Mouse (Mus musculus) frontal cortex, adult 2 months (tissue): ENCODE results near the gene Tmem186. TPM values are rescaled to one million over a fixed set of nuclear protein-coding genes. Genes with fewer than 3 reads are reported as not detected.
A peak's percentile ranks its signal among the peaks of the same experiment; 100 is the strongest.

Source experiments
- DNase-seq, 2 experiments: peaks; one replicate each; pipeline ENCODE4 v3.0.0; 2022; ENCODE audit warnings: low spot score in 1 of 2; ENCODE audit errors: extremely low spot score in 1 of 2
- polyA plus RNA-seq: library from polyadenylated mRNA; depleted of rRNA; stranded (reverse); fragments of >200 nt; gene quantifications from 2 replicates; pipeline ENCODE4 v1.2.3, GENCODE M21; 2012

Gene Tmem186
- polyA plus RNA-seq, 1 experiment = 18.2 TPM

DNA sequence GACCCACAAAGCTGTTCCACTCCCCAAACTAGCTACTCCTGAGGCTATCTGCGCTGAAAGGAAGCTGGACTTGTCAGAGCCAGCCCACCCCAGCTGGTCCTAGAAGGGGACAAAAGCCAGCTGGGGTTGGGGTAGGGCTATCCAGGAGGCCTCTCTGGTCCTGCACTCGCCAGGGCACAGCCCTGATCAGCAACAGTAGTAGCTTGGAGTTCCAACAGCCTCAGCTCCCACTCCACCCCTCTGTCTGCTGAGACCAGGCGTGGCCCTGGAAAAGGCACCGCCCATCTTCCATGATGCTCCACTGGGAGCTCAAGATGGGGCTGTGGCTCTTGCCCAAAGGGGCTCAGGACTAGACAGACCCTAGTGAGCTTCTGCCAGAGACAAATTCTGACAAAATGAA is 30.3 kb upstream of the Tmem186 start:
- no peak for DNase-seq

DNA sequence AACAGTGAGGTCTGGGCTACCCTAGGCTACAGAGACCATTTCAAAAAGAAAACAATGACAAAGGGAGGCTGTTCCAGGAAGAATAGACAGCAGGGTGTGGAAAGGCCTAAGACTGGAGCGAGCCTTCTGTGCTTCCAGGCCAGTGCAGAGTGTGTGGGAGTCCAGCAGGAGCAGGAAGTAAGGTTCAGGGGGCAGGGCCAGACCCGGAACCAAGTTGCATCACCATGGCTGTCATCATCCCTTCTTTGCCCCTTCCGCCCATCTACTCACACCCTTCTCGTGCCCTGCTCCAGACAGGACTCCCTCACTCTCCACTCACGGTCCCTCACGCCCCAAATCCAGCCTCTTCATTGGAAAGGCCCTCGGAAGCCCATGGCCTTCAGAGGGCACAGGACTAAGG is 29.7 kb upstream of the Tmem186 start:
- no peak for DNase-seq

DNA sequence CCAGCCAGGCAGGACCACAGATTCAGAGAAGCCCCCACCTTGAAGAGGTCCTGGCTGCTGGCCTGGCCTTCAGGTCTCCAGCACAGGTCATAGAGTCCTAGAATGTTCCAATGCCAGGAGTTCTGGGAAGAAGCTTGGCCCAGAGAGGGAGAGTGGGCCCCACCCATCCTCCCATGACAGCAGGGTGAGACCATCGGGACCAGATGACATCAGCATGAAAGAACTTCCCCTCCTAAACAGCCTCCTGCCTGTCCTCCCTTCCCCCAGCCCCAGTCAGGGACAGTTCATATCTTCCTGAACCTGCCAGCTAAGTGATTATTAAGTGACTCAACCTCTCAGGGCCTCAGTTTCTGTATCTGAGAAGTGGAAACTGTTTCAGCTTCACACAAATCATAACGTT is 28.9 kb upstream of the Tmem186 start:
- DNase-seq = no peak

DNA sequence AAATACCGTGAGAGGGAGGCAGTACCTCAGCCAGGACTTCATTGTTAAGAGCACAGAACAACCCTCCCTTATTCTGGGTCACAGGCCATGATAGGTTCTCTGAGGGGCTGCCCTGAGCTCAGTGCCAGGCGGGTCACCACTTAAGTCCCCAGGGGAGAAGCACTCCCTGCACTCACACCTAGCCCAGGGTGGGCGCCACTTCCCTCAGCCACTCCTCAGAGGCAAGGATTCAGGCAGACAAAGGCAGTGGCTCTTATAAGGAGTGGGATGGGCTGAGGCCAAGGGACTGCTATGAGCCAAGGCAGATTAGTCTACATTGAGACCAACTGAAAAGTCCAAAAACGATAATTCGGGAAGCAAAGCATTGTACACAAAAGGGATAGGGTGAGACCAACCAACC is 27.9 kb upstream of the Tmem186 start:
- no peak for DNase-seq

DNA sequence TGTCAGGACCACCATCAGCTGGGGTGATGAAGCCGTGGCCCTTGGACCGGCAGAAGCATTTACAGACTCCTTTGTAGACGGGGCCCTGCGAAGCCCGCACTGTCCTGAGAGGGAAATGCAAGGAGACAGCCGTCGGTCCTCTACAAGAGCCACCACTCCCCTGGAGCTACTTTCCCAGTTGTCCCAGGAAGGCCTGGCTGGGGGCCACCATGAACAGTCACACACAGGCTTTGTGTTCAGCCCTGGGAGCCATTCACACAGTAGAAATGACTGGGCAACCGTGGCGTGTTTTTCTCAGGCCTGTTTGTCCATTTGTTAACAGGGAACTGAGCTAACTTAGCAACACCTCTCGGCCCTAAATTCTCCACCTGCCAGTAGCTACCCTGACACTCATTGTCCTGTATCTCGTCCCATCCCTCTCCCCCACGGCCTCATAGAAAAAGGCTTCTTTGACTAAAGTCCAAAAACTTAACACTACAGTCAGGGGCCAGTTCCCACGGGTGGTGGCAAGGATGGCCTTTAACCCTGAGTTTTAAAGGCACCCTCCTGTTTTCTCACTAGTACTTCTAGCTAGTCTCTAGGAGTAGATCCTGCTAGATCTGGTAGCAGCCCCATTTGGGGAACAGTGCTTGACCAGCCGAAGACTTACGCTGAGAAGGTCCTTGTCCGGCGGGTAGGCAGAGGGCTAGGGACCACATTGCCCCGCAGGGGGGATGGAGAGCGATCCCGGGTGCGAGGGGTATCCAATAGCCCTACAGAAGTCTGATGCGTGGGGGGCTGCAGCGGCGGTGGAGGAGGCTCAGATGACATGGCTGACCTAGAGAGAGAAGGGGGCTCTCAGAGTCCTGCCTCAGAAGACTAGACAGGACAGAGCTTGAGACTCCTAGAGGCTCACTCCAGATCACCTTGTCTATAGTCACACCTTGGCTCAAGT is 26.4 kb upstream of the Tmem186 start:
- no peak for DNase-seq

DNA sequence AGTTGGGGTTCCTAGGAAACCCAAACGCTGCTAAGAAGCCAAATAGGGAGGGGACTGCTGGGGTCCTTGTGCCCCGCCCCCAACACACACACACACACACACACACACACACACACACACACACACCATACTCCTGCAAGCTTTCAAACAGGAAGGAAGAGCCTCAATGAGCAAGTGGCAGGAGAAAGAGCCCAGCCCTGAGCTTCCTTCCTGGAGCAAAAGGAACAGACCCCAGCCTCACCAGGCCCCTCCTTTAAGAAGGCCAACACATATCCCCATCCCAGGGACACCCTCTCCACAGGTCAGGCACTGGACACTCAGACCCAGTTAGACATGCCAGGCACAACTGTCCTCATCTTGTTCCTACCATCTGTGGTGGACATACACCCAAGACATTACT is 25.5 kb upstream of the Tmem186 start:
- DNase-seq = no peak

DNA sequence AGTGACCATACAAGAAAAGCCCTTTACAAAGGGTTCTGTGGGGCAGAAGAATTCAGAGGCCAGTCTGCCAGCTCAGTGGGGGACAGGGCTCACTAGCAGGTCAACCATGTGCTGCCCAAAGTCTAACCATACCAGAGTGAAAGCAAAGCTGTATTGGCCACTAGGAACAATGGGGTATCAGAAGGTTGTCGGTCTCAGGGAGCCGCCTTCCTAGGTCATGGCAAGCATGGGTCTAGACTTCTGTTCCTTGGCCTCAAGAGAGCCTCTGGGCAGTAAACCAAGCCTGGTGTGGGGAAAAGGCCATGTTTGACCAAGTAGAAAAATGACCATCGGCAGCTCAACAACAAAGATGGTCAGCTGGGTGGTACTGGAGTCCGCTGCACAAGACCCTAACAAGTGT is 21.3 kb upstream of the Tmem186 start:
- no peak for DNase-seq

DNA sequence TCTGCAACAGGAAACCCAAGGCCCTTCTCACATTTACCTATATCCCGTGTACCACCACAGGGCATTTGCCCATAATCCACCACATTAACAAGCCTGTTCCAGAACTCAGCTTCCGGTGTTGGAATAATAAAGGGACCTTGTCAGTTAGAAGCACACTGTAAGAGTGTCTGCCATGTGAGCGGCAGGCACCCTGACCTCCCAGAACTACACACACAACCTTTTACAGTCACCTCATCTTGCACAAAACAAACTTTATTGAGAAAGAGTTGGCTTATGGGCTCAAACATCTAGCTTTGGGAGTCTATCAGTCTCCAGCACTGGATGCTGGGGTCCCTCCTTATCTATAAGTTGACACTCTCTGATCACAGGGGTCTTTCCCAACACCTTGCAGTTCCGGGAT is 20.8 kb upstream of the Tmem186 start:
- no peak for DNase-seq

DNA sequence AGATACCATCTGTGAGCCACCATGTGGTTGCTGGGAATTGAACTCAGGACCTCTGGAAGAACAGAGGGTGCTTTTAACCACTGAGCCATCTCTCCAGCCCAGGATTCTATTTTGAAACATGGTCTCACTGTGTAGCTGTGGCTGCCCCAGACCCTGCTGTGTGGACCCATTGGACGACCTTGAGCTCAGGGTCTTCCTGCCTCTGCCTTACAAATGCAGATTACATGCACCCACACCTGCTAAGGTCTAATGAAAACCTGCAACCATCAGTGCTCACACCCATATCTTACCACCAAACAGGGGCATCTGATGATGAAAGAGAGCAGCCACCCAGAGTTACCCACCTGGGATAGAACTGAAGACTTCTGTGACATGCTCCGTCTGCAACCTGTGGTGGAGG is 18.7 kb upstream of the Tmem186 start:
- no peak for DNase-seq

DNA sequence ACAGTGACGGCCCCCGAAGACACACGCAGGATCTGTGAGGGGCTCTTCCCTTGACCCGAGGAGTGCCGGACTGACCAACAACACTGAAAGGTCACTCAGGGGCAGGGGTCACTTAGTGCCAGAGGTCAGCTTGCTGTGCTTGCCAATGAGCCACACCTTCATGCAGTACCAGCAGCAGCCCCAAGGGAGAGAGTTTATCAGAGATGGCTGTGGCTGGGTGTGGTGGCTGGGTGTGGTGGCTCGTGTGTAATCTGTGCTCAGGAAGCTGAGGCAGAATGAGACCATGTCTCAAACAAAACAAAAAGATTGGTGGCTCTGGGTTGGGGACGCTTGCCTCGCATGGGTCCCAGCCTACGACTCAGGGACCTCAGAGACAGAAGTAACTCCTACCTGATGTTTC is 18.1 kb upstream of the Tmem186 start:
- no peak for DNase-seq

DNA sequence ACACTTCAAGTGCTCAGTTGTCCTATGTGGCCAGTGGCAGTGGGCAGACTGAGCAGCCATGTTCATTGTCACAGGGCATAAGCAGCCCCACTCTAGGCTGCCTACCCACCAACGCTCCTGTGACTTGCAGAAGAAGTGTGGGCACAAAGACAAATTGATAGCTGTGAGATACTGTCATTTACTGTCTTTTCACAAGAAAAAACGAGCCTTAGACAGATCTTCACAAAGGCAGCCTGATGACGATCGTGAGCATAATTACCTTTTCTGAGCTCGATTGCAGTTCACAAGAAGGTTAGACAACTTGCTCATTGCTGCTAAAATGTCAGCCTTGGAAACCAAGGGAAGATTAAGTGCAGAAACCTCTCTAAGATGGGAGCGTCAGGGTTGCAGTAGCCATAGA is 17.6 kb upstream of the Tmem186 start:
- DNase-seq = no peak

DNA sequence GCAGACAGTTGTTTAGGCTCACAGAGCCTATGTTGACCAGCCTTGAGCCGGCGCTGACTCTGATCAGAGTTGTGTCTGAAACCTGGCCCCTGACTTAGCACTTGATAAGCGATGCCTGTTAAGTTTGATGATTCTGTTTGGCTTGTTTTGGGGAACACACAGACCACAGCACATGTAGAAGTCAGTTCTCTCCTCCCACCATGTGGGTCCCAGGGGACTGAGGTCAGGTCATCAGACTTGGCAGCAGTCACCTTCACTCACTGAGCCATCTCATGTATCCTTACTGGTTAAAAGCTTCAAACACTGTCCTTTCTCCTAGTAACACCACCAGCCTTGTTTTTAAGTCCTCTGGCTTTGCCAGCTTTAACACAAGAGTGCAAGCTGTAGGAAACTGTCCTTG is 12.5 kb upstream of the Tmem186 start:
- DNase-seq = no peak

DNA sequence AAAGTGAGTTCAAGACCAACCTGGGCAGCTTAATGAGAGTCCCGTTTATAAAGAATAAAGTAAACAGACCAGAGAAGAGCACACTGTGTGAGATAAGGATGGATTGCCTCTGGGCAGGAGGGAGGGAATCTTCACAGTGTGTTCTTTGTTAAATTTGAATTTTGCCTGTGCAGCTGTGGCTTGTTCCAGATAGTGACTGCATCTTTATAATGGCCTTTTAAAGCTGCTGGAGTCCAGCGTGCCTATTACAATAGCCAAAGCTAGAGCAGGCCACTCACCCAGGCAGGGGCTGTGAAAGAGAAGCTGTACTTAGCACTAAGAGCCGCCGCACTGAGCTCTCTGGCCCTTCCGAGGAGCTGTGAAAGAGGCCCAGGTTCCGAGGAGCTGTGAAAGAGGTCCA is 8.0 kb upstream of the Tmem186 start:
- DNase-seq = no peak

DNA sequence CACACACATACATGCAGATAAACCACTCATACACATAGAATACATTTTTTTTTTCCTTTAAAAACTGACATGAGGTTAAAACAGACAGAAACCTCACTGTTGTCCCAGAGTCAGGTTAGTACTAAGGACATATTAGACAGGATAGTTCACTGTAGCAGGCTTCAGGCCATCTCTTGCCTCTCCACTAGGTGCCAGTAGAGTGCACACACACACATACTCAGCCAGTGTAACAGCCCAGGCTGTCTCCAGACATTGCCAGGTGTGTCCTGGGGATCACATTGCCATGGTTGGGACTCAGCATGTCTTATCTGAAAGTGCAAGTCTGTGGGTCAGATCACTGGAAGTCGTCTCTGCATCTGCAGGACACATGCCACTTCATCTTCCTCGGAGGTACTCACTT is 6.3 kb upstream of the Tmem186 start:
- peak in 1 of 2 experiments; percentile 62 for DNase-seq

DNA sequence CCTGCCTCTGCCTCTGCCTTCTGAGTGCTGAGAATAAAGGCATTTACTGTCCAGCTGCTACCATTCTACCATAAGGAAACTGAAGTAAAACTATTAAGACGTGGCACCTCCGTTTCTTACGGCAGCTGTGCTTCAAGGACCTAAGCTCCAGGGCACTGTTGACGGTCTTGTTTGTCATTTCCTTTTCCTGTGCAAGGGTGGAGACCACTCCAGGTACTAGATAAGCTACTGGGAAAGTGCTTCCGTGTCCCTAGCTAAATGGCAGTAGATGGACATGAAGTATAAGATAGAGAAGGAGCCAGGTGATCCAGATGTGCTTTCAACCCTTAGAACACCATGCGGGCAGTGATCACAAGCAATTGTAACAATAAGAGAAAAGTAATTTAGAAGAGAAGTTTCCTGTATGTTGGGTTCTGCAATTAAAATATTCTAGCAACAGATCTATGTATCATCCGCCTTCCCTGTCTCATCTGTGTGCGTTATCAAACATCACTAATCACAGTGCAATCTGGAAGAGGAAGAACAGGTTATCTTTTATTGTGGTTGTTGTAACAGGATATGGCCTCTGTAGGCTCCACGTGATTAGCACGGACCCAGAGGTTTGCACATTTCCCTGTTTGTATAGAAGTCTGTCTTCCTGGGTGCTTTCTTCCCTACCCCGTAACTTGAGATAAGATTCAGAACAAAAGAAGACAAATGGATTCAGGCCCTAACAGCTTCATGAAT is 2.1 kb upstream of the Tmem186 start:
- no peak for DNase-seq

DNA sequence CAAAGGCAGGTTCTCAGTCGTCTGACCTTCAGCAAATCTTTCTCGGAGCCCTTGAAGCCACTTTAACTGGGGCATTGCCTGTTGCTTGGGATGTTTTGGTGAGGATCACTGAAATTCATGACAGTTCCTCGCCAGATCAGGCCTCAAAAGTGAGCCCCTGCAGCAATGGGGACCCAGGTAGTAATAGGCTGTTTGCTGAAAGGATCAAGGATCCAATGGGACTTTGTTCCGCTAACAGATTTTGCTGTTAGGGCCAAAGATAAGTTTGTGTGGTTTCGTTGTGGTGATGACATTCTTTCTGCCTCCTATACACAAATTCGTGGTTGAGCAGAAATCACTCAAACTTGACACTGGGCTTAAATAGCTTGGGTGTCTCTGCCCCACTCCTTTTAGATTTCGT is 619 bp upstream of the Tmem186 start:
- DNase-seq = no peak

DNA sequence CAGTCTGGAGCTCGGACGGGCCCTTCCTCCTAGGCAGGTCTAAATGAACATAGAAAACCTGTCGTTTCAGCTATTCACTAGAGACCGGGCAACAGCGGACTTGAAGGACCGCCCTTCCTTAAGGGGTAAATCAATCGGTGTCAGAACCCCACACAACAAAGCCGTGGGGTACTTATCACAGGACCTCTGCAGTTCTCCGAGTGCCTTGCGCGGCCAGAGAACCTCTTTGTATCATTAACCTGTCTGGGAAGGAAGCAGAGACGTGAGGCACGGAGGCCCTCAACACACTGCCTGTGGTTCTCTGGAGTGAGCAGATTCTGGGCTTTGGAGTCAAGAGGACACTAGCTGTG is 670 bp downstream of the Tmem186 start:
- DNase-seq = no peak

DNA sequence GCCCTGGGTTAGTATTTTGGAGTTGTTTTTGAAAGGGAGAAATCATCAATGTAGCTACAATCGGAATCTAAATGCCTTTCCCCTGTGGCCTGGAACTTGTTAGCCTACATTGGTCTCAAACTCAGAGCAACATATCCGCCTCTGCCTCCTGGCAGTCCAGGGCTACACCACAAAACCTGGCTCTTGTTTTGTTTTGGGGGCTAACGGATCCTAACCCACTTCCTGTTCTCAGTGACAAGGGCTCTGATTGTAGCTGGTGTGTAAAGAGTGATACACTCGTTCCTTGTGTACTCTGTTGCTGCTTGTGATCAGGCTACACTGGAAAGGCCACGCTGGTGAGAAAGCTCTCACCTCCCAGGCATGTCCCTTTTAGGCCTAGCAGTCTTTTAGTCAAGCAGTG is 6.1 kb downstream of the Tmem186 start:
- DNase-seq = no peak

DNA sequence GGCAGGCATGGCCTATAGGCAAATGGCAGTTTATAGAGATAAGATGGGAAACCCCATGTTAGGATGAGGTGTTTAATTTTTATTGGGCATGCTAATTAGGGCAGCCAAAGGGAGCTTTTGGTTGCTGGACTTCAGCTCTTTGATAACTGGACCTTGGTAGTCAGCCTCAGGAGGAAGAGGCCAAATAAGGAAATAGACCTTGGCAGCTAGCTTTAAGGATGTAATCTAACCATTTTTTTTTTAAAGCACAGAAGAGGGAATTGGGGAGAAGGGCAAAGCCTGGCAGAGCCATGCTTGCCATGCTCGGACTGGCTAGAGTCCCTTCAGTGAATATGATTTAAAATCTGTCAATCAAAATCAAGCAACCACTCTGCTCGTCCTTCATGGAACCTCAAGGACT is 7.1 kb downstream of the Tmem186 start:
- no peak for DNase-seq

DNA sequence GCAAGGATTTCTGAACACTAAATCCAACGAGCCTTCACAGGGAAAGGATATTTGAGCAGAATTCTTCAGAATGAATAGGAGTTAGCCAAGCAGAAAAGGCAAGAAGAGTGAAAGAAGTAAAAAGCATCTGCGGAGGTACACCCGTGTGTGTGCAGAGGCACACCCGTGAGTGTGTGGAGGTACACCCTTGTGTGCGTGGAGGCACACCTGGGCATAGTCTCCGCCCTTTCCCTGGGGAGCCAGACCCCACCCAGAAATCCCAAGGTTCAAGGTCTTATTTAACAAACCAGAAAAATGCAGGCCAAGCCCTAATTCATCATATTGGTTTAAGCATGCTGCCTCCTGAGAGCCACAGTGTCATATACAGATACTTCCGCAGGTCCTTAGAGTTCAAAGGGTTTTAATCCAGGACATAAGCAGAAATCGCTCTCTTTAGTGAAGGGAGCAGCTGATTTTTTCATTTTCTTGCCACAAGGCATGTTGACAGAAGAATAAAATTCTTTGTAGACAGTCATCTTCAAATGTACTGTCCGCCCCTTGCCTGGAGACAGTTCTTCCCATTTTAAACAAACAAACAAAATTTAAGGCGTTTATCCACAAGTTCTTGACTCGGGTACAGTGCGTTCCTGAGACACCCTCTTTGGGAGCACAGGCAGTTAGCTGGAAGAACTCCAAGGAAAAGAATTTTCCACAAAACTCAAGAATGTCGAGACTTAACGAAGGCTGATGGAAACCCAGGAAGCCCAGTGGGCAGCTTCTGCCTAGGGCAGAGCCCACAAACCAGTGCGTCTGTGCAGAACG is 17.0 kb downstream of the Tmem186 start:
- no peak for DNase-seq

DNA sequence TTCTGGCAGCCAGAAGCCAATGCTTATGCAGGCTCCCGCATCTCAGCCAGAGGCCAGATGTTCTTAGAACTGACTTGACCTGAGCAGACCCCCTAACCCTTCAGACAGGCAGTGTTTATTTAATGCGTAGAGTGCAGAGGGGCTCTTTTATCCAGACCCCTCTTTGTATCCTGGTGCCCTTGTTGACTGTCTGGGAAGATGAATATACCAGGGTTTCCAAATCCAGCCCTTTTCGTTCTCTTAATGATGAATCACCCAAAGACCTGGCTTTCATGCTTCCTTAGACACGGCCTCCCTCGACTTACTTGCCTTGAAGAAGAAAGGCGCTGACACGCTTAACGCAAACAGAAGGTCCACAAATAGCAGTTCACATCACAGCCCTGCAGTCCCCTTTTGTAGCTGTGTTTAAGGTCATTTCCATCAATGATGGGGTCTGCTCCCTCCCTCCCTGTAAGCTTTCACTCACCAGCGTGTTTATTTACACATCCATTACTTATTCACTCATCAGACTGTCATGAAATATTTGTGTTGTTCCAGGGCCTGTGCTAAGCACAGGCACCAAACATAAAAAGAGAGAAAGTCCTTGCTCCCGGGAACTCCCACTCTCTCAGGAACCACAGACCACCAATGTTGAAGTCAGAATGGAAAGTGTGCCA is 17.7 kb downstream of the Tmem186 start:
- no peak for DNase-seq
